Mouse (Mus musculus) adrenal gland, postnatal 25 days (tissue): ENCODE data around the gene Egln2. TPM values are rescaled to one million over a fixed set of nuclear protein-coding genes. Genes with fewer than 3 reads are reported as not detected.

ENCODE experiments used
- DNase-seq: peaks from one replicate; pipeline ENCODE4 v3.0.0; 2021; ENCODE audit warnings: mixed read lengths
- microRNA-seq, 2 experiments: library from miRNA; unstranded; fragments of <30 nt; microRNA quantifications; one replicate each; pipeline ENCODE4 v1.2.0; 2021
- total RNA-seq: library from RNA; stranded (reverse); gene quantifications from 2 replicates; pipeline ENCODE4 v1.2.3, GENCODE M21; 2021

Egln2 gene
- total RNA-seq, 1 experiment from 2014 or later: 120 TPM

- peak; percentile 56 for DNase-seq
Observed at GRCm38 (mm10) chr7:27132588-27132987, 34.0 kb downstream of the Egln2 start.

- DNase-seq: no peak
Observed at GRCm38 (mm10) chr7:27131387-27131786, 35.2 kb downstream of the Egln2 start.

- DNase-seq: no peak
Observed at GRCm38 (mm10) chr7:27130521-27131370, 35.9 kb downstream of the Egln2 start.

GRCm38 (mm10) chr7:27129811-27130210 lies 36.8 kb downstream of the Egln2 start:
- no peak for DNase-seq

GRCm38 (mm10) chr7:27128946-27129345 lies 37.7 kb downstream of the Egln2 start:
- DNase-seq: no peak

- peak; percentile 43 for DNase-seq
Observed at GRCm38 (mm10) chr7:27128162-27128561, 38.4 kb downstream of the Egln2 start.

- no peak for DNase-seq
Observed at GRCm38 (mm10) chr7:27124969-27125368, 41.6 kb downstream of the Egln2 start.

GRCm38 (mm10) chr7:27124305-27124832 lies 42.2 kb downstream of the Egln2 start:
- DNase-seq: no peak

- DNase-seq: peak; percentile 37
Observed at GRCm38 (mm10) chr7:27119676-27120075, 46.9 kb downstream of the Egln2 start, which contains the start of gene Cyp2f2. Gene Cyp2f2, plus strand, starts transcription at chr7:27119909.

GRCm38 (mm10) chr7:27118033-27118511 lies 48.5 kb downstream of the Egln2 start:
- peak; percentile 14 for DNase-seq

- DNase-seq: no peak
Observed at GRCm38 (mm10) chr7:27111987-27112386, 54.6 kb downstream of the Egln2 start.

GRCm38 (mm10) chr7:27111038-27111437 lies 55.6 kb downstream of the Egln2 start:
- no peak for DNase-seq

GRCm38 (mm10) chr7:27110327-27110726 lies 56.3 kb downstream of the Egln2 start:
- no peak for DNase-seq

Small RNA genes lying within 50 kb of the gene (microRNA-seq; reads per million reads assigned to microRNA genes)
- gene Mir1191 (0 to 0.36 reads per million in 2 experiments), gene Mir3101 (0 reads per million in 2 experiments)

Other genes starting within 250 kb of the Egln2 start
- 1.2 TPM in 1 of 2 replicates, not detected in the other for gene Cyp2a22, start 227.4 kb downstream of the Egln2 start, total RNA-seq
- gene Cyp2a12, start 137.7 kb downstream of the Egln2 start, total RNA-seq: 1.8 and 9.6 TPM in 2 replicates
- 1,420 and 1,521 TPM in 2 replicates for gene Cyp2f2, start 46.9 kb downstream of the Egln2 start, total RNA-seq
- not detected in 2 replicates for gene Cyp2t4, start 13.1 kb downstream of the Egln2 start, total RNA-seq
- gene Rab4b, start 12.1 kb upstream of the Egln2 start, total RNA-seq: 65.7 and 78.2 TPM in 2 replicates
- gene Gm21983, start 14.3 kb upstream of the Egln2 start, total RNA-seq: 0.62 TPM in 1 of 2 replicates, not detected in the other
- gene Mia, start 14.4 kb upstream of the Egln2 start, total RNA-seq: not detected in 2 replicates
- gene BC024978, start 29.0 kb upstream of the Egln2 start, total RNA-seq: 23.6 and 28.0 TPM in 2 replicates
- 108 and 114 TPM in 2 replicates for gene Snrpa, start 29.5 kb upstream of the Egln2 start, total RNA-seq
- gene Itpkc, start 61.9 kb upstream of the Egln2 start, total RNA-seq: 15.9 and 18.3 TPM in 2 replicates
- 74.4 and 90.3 TPM in 2 replicates for gene Coq8b, start 66.2 kb upstream of the Egln2 start, total RNA-seq
- gene Numbl, start 91.6 kb upstream of the Egln2 start, total RNA-seq: 8.4 and 12.6 TPM in 2 replicates
- 62.9 and 66.6 TPM in 2 replicates for gene Ltbp4, start 170.9 kb upstream of the Egln2 start, total RNA-seq
- 23.3 and 28.6 TPM in 2 replicates for gene Shkbp1, start 189.2 kb upstream of the Egln2 start, total RNA-seq
- gene Gm20479, start 190.6 kb upstream of the Egln2 start, total RNA-seq: 0.91 TPM in 1 of 2 replicates, not detected in the other